Comparison of ENCODE assay signal across 9 mouse cellular contexts in genomic region chr5:66559591-66560175, GRCm38 (mm10). TPM values are rescaled to one million over a fixed set of nuclear protein-coding genes. Genes with fewer than 3 reads are reported as not detected.
DNase-seq lines count a peak whose midpoint lies in the region; ATAC-seq lines count a peak whose summit lies in the region.
"Had no signal": no experiment of that assay in that cellular context is flagged by ENCODE, and none has a peak within 500 bp of the region (broad histone marks: within the 10 kb centered on the region; RNA-seq: fewer than 3 reads in every experiment).

No protein-coding gene starts in this region.

- no peak overlapping the region for H3K4me3 ChIP-seq in intestine, embryonic 15.5 days (replicated peaks)
- H3K4me3 ChIP-seq in neural tube, embryonic 15.5 days (replicated peaks): no peak overlapping the region
- H3K4me3 ChIP-seq: erythroblast, embryonic 14.5 days had no signal

- H3K4me1 ChIP-seq in intestine, embryonic 15.5 days (replicated peaks): peaks cover 7% of the 10 kb centered on the region
- peaks cover 19% of the 10 kb centered on the region for H3K4me1 ChIP-seq in neural tube, embryonic 15.5 days

- H3K27me3 ChIP-seq in intestine, embryonic 15.5 days (replicated peaks): no peaks in the 10 kb centered on the region
- no peaks in the 10 kb centered on the region for H3K27me3 ChIP-seq in neural tube, embryonic 15.5 days (replicated peaks)

- whole genome bisulfite sequencing in intestine, embryonic 15.5 days: 47% methylated on average over 8 of the region's 8 CpGs
- WGBS in neural tube, embryonic 15.5 days: 56% methylated on average over 8 of the region's 8 CpGs

- no peaks in the 10 kb centered on the region for H3K36me3 ChIP-seq in intestine, embryonic 15.5 days
- no peaks in the 10 kb centered on the region for H3K36me3 ChIP-seq in neural tube, embryonic 15.5 days

- DNase-seq in adrenal gland, postnatal 10 days: peak; percentile 37
- no peak for DNase-seq in adrenal gland, postnatal 4 days (ENCODE audit: low spot score in 2 of 2)
- DNase-seq in urinary bladder, postnatal 14 days (ENCODE audit: low spot score): peak; percentile 25
- DNase-seq in urinary bladder, postnatal 4 days (ENCODE audit: low spot score in 2 of 2): no peak
- no peak for DNase-seq in right cerebral cortex, postnatal 14 days

- H3K4me2 ChIP-seq in intestine, embryonic 15.5 days (replicated peaks): 0 out of 2 replicates have a peak overlapping the region, but pooled peaks have one; percentile 6
- no peak overlapping the region for H3K4me2 ChIP-seq in neural tube, embryonic 15.5 days

- ATAC-seq in intestine, embryonic 15.5 days: peak; percentile 81
- ATAC-seq in neural tube, embryonic 15.5 days (ENCODE audit: low FRiP score): peak; percentile 43; the same call in 1 of the 2 replicates
- no peak for ATAC-seq in granulocyte monocyte progenitor cell, adult 5-6 weeks (replicated peaks; ENCODE audit: poor library complexity, severe bottlenecking)

- no peaks in the 10 kb centered on the region for H3K9me3 ChIP-seq in intestine, embryonic 15.5 days
- H3K9me3 ChIP-seq in neural tube, embryonic 15.5 days (replicated peaks): no peaks in the 10 kb centered on the region

- H3K9ac ChIP-seq in intestine, embryonic 15.5 days: no peak overlapping the region
- no peak overlapping the region for H3K9ac ChIP-seq in neural tube, embryonic 15.5 days (replicated peaks)

- peak overlapping the region; percentile 32; the same call in 1 of the 2 replicates for H3K27ac ChIP-seq in intestine, embryonic 15.5 days
- H3K27ac ChIP-seq in neural tube, embryonic 15.5 days (replicated peaks): peak overlapping the region; percentile 54; the same call in 1 of the 2 replicates

RNA-seq across cellular contexts. Expression of gene Apbb2, which starts 58.9 kb away (rescaled TPM):
- total RNA-seq in adrenal gland, postnatal 10 days (2021): 10 to 100 TPM; 47.3 to 60.3 TPM
- 10 to 100 TPM; 69.4 to 79.6 TPM for total RNA-seq in adrenal gland, postnatal 4 days (2021)
- 32.0 and 35.4 TPM in 2 replicates for polyA plus RNA-seq in intestine, embryonic 15.5 days (2015; fragmentation: Nextera tagmentation; extraction: Ambion mirVana)
- polyA plus RNA-seq in neural tube, embryonic 15.5 days (2015; fragmentation: Nextera tagmentation; extraction: Ambion mirVana): 98.8 and 118 TPM in 2 replicates
- 0.52 and 0.90 TPM in 2 replicates for total RNA-seq in granulocyte monocyte progenitor cell, adult 5-6 weeks (2014; fragmentation: Nextera tagmentation)
- 0.26 and 0.31 TPM in 2 replicates for total RNA-seq in granulocyte monocyte progenitor cell, adult 5-6 weeks (2017)

Comparison
In these comparisons a context has a peak if more than half of its experiments do, and no peak if none do; other contexts are left out.
1. DNase-seq: peak in adrenal gland, postnatal 10 days (single experiment) and urinary bladder, postnatal 14 days (single experiment); none in adrenal gland, postnatal 4 days (0 of 2), urinary bladder, postnatal 4 days (0 of 2) and right cerebral cortex, postnatal 14 days (single experiment).
2. RNA of gene Apbb2, which starts 58.9 kb away (total RNA-seq): 69.4 to 79.6 TPM in adrenal gland, postnatal 4 days and 47.3 to 60.3 TPM in adrenal gland, postnatal 10 days; 0.26 to 0.90 TPM in granulocyte monocyte progenitor cell, adult 5-6 weeks; every median in the first group is over 10 times any median in the second.